Mouse (Mus musculus) stomach, embryonic 16.5 days (tissue): Measurements from ENCODE around the gene Rabl2. TPM values are rescaled to one million over a fixed set of nuclear protein-coding genes. Genes with fewer than 3 reads are reported as not detected.

Experiments
- ATAC-seq: fragments of 200-750 bp; cut with Nextera tagmentation; 2 replicates; pipeline ENCODE4 v1.8.0; 2017; ENCODE audit warnings: moderate number of reproducible peaks, moderate TSS enrichment; ENCODE audit not compliant: insufficient read depth, low FRiP score
- H3K27ac ChIP-seq: fragments of 300-500 bp; sonication (generic); 2 replicates; pipeline ENCODE4 v1.5.1; 2014; ENCODE audit warnings: low read length
- H3K27me3 ChIP-seq: fragments of 300-500 bp; sonication (generic); 2 replicates; pipeline ENCODE4 v1.6.1; 2014; ENCODE audit warnings: low read length, control low read depth, mixed read lengths; ENCODE audit not compliant: control insufficient read depth, insufficient read depth
- H3K36me3 ChIP-seq: fragments of 300-500 bp; sonication (generic); 2 replicates; pipeline ENCODE4 v1.6.1; 2014; ENCODE audit warnings: low read length; ENCODE audit not compliant: control insufficient read depth, insufficient read depth
- H3K4me1 ChIP-seq: fragments of 300-500 bp; sonication (generic); 2 replicates; pipeline ENCODE4 v1.6.1; 2014; ENCODE audit warnings: low read length, control low read depth, mixed read lengths; ENCODE audit not compliant: control insufficient read depth, insufficient read depth
- H3K4me2 ChIP-seq: fragments of 300-500 bp; sonication (generic); 2 replicates; pipeline ENCODE4 v1.6.1; 2014; ENCODE audit warnings: low read depth, low read length, mixed read lengths
- H3K4me3 ChIP-seq: fragments of 300-500 bp; sonication (generic); replicated peaks from 2 replicates; pipeline ENCODE4 v1.5.1; 2014; ENCODE audit warnings: mild to moderate bottlenecking, low read length
- H3K9ac ChIP-seq: fragments of 300-500 bp; sonication (generic); 2 replicates; pipeline ENCODE4 v1.6.1; 2014; ENCODE audit warnings: low read length
- H3K9me3 ChIP-seq: fragments of 300-500 bp; sonication (generic); replicated peaks from 2 replicates; pipeline ENCODE4 v1.6.1; 2016; ENCODE audit warnings: low read length, control low read depth; ENCODE audit not compliant: control insufficient read depth
- WGBS: fragments of 180-500 bp; shearing (Covaris S2); extraction: QIAGEN DNeasy Blood & Tissue Kit; methylation state at CpG from one replicate; pipeline ENCODE4 v1.1.7; 2014; 5-methylcytosine and 5-hydroxymethylcytosine counted together
- polyA plus RNA-seq: library from polyadenylated mRNA; unstranded; fragments of >200 nt; fragmentation: Nextera tagmentation; extraction: Ambion mirVana; gene quantifications from 2 replicates; pipeline ENCODE4 v1.2.1, GENCODE M21; 2015

Gene Rabl2
- polyA plus RNA-seq, 1 experiment from 2014 or later: 34.6 TPM

- peak overlapping the region; percentile 46 for H3K9ac ChIP-seq
- no peaks in the 10 kb centered on the region for H3K36me3 ChIP-seq
- peak overlapping the region; percentile 54 for H3K4me2 ChIP-seq
- H3K27ac ChIP-seq: peak overlapping the region; percentile 52; the same call in 1 of the 2 replicates
- no peaks in the 10 kb centered on the region for H3K9me3 ChIP-seq
- peak; percentile 39; the same call in 1 of the 2 replicates for ATAC-seq
- H3K4me1 ChIP-seq: peaks cover 13% of the 10 kb centered on the region
- H3K27me3 ChIP-seq: peaks cover 15% of the 10 kb centered on the region
- WGBS: 20% methylated on average over 38 of the region's 40 CpGs
- H3K4me3 ChIP-seq: peak overlapping the region; percentile 32
These were observed 34.3 kb downstream of the Rabl2 start for GRCm38 (mm10) chr15:89557179-89557995.

- peak overlapping the region; percentile 52; the same call in 1 of the 2 replicates for H3K27ac ChIP-seq
- H3K9ac ChIP-seq: 0 out of 2 replicates have a peak overlapping the region, but pooled peaks have one; percentile 39
- H3K4me3 ChIP-seq: peak overlapping the region; percentile 4
- H3K9me3 ChIP-seq: no peaks in the 10 kb centered on the region
- H3K4me2 ChIP-seq: peak overlapping the region; percentile 54
- WGBS: 34% methylated on average over 23 of the region's 23 CpGs
- ATAC-seq: no peak
- no peaks in the 10 kb centered on the region for H3K36me3 ChIP-seq
- H3K4me1 ChIP-seq: peaks cover 13% of the 10 kb centered on the region
- H3K27me3 ChIP-seq: peaks cover 15% of the 10 kb centered on the region
These were observed 35.1 kb downstream of the Rabl2 start for GRCm38 (mm10) chr15:89556401-89557178.

- no peak overlapping the region for H3K27ac ChIP-seq
- peaks cover 15% of the 10 kb centered on the region for H3K27me3 ChIP-seq
- H3K9ac ChIP-seq: no peak overlapping the region
- no peaks in the 10 kb centered on the region for H3K9me3 ChIP-seq
- ATAC-seq: no peak
- H3K36me3 ChIP-seq: no peaks in the 10 kb centered on the region
- 88% methylated on average over 6 of the region's 6 CpGs for WGBS
- H3K4me3 ChIP-seq: no peak overlapping the region
- H3K4me1 ChIP-seq: peaks cover 13% of the 10 kb centered on the region
- H3K4me2 ChIP-seq: no peak overlapping the region
These were observed 36.1 kb downstream of the Rabl2 start for GRCm38 (mm10) chr15:89555591-89555990.

GRCm38 (mm10) chr15:89551733-89552132 is 40.0 kb downstream of the Rabl2 start:
- 73% methylated on average over 1 of the region's 1 CpGs for WGBS
- Histone ChIP-seq H3K36me3 (no peaks in the 10 kb centered on the region), H3K27me3 (no peaks in the 10 kb centered on the region; the same call in none of the 2 replicates), H3K9ac (no peak overlapping the region), H3K4me2 (no peak overlapping the region), H3K27ac (no peak overlapping the region), H3K9me3 (no peaks in the 10 kb centered on the region), H3K4me3 (no peak overlapping the region), H3K4me1 (peaks cover 6% of the 10 kb centered on the region; the same call in 1 of the 2 replicates)
- ATAC-seq: no peak

- Histone ChIP-seq H3K36me3 (no peaks in the 10 kb centered on the region), H3K4me3 (no peak overlapping the region), H3K4me1 (no peaks in the 10 kb centered on the region), H3K9me3 (no peaks in the 10 kb centered on the region), H3K27me3 (no peaks in the 10 kb centered on the region; the same call in 1 of the 2 replicates), H3K27ac (no peak overlapping the region), H3K9ac (no peak overlapping the region), H3K4me2 (no peak overlapping the region)
- WGBS: 87% methylated on average over 8 of the region's 8 CpGs
- no peak for ATAC-seq
These were observed 41.2 kb downstream of the Rabl2 start for GRCm38 (mm10) chr15:89550506-89550905.

- Histone ChIP-seq H3K4me2 (peak overlapping the region; percentile 49; the same call in 1 of the 2 replicates), H3K4me3 (no peak overlapping the region), H3K9me3 (no peaks in the 10 kb centered on the region), H3K4me1 (no peaks in the 10 kb centered on the region), H3K27me3 (no peaks in the 10 kb centered on the region; the same call in 1 of the 2 replicates), H3K27ac (no peak overlapping the region), H3K9ac (no peak overlapping the region), H3K36me3 (no peaks in the 10 kb centered on the region)
- peak; percentile 11; the same call in 1 of the 2 replicates for ATAC-seq
- WGBS: 61% methylated on average over 11 of the region's 11 CpGs
These were observed 42.9 kb downstream of the Rabl2 start for GRCm38 (mm10) chr15:89548837-89549236.

GRCm38 (mm10) chr15:89547824-89548601 is 43.7 kb downstream of the Rabl2 start:
- peak overlapping the region; percentile 34; the same call in 1 of the 2 replicates for H3K9ac ChIP-seq
- H3K36me3 ChIP-seq: no peaks in the 10 kb centered on the region
- ATAC-seq: peak; percentile 48; the same call in 1 of the 2 replicates
- peak overlapping the region; percentile 24 for H3K4me3 ChIP-seq
- H3K27ac ChIP-seq: no peak overlapping the region
- peak overlapping the region; percentile 49 for H3K4me2 ChIP-seq
- H3K9me3 ChIP-seq: no peaks in the 10 kb centered on the region
- 33% methylated on average over 58 of the region's 58 CpGs for WGBS
- H3K27me3 ChIP-seq: no peaks in the 10 kb centered on the region; the same call in 1 of the 2 replicates
- H3K4me1 ChIP-seq: no peaks in the 10 kb centered on the region

- Histone ChIP-seq H3K36me3 (no peaks in the 10 kb centered on the region), H3K27ac (no peak overlapping the region), H3K9ac (no peak overlapping the region), H3K9me3 (no peaks in the 10 kb centered on the region), H3K4me3 (peak overlapping the region; percentile 24; the same call in 1 of the 2 replicates), H3K4me1 (no peaks in the 10 kb centered on the region), H3K27me3 (no peaks in the 10 kb centered on the region; the same call in 1 of the 2 replicates), H3K4me2 (peak overlapping the region; percentile 49)
- ATAC-seq: no peak
- WGBS: 60% methylated on average over 8 of the region's 8 CpGs
These were observed 44.4 kb downstream of the Rabl2 start for GRCm38 (mm10) chr15:89547321-89547720.
